Mouse (Mus musculus) heart, embryonic 15.5 days (tissue): ENCODE results near the gene Ptov1. TPM values are rescaled to one million over a fixed set of nuclear protein-coding genes. Genes with fewer than 3 reads are reported as not detected.
A peak's percentile ranks its signal among the peaks of the same experiment; 100 is the strongest.

Source experiments
- ATAC-seq: fragments of 200-750 bp; cut with Nextera tagmentation; replicated peaks from 2 replicates; pipeline ENCODE4 v1.8.0; 2017; ENCODE audit warnings: low read depth, moderate TSS enrichment; ENCODE audit not compliant: insufficient number of reproducible peaks, insufficient read depth, low FRiP score
- H3K27ac ChIP-seq: fragments of 300-500 bp; sonication (generic); 2 replicates; pipeline ENCODE4 v1.5.1; 2015; ENCODE audit warnings: mild to moderate bottlenecking, inconsistent platforms
- H3K27me3 ChIP-seq: fragments of 300-500 bp; sonication (generic); 2 replicates; pipeline ENCODE4 v1.6.1; 2015; ENCODE audit warnings: inconsistent platforms
- H3K36me3 ChIP-seq: fragments of 300-500 bp; sonication (generic); 2 replicates; pipeline ENCODE4 v1.6.1; 2015; ENCODE audit warnings: mild to moderate bottlenecking, inconsistent platforms
- H3K4me1 ChIP-seq: fragments of 300-500 bp; sonication (generic); replicated peaks from 2 replicates; pipeline ENCODE4 v1.6.1; 2015; ENCODE audit warnings: inconsistent platforms
- H3K4me2 ChIP-seq: fragments of 300-500 bp; sonication (generic); 2 replicates; pipeline ENCODE4 v1.6.1; 2015; ENCODE audit warnings: inconsistent platforms, mild to moderate bottlenecking, moderate library complexity
- H3K4me3 ChIP-seq: fragments of 300-500 bp; sonication (generic); 2 replicates; pipeline ENCODE4 v1.5.1; 2015; ENCODE audit warnings: mild to moderate bottlenecking, inconsistent platforms
- H3K9ac ChIP-seq: fragments of 300-500 bp; sonication (generic); 2 replicates; pipeline ENCODE4 v1.6.1; 2015; ENCODE audit warnings: mild to moderate bottlenecking, inconsistent platforms
- H3K9me3 ChIP-seq: fragments of 300-500 bp; sonication (generic); replicated peaks from 2 replicates; pipeline ENCODE4 v1.6.1; 2016; ENCODE audit warnings: inconsistent platforms
- WGBS: fragments of 180-500 bp; shearing (Covaris S2); methylation state at CpG from one replicate; pipeline ENCODE4 v1.1.7; 2015; ENCODE audit warnings: mixed read lengths; 5-methylcytosine and 5-hydroxymethylcytosine counted together
- polyA plus RNA-seq: library from polyadenylated mRNA; unstranded; fragments of >200 nt; fragmentation: Nextera tagmentation; extraction: Ambion mirVana; gene quantifications from 2 replicates; pipeline ENCODE4 v1.2.1, GENCODE M21; 2015

Gene Ptov1
- polyA plus RNA-seq, 1 experiment from 2014 or later, result 206 TPM

DNA sequence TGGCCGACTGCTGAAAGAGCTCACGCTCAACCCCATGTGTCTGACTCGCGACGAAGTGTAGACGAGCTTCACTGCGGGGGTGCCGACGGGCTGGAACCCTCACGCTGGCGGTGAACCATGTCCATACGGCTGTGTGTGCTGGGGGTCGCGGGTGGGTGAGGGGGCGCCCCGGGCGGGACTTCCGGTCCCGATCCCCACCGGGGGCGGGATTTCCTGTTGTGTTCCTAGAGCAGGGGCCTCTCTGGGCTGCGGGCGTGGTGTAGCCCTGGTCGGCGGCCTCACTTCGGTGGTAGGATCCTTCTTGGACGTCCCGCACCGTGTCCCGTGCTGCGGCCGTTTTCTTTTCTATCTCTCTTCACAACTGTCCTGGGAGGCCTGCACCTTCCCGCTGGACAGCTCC, 19.4 kb downstream of the Ptov1 start:
- Histone ChIP-seq H3K4me3 (peak overlapping the region; percentile 87), H3K4me2 (peak overlapping the region; percentile 76), H3K9ac (peak overlapping the region; percentile 78), H3K4me1 (peaks cover 50% of the 10 kb centered on the region), H3K27me3 (no peaks in the 10 kb centered on the region), H3K36me3 (peaks cover 25% of the 10 kb centered on the region), H3K27ac (peak overlapping the region; percentile 97), H3K9me3 (no peaks in the 10 kb centered on the region)
- ATAC-seq, result peak; percentile 36
- WGBS, result under 1% methylated on average over 33 of the region's 33 CpGs

DNA sequence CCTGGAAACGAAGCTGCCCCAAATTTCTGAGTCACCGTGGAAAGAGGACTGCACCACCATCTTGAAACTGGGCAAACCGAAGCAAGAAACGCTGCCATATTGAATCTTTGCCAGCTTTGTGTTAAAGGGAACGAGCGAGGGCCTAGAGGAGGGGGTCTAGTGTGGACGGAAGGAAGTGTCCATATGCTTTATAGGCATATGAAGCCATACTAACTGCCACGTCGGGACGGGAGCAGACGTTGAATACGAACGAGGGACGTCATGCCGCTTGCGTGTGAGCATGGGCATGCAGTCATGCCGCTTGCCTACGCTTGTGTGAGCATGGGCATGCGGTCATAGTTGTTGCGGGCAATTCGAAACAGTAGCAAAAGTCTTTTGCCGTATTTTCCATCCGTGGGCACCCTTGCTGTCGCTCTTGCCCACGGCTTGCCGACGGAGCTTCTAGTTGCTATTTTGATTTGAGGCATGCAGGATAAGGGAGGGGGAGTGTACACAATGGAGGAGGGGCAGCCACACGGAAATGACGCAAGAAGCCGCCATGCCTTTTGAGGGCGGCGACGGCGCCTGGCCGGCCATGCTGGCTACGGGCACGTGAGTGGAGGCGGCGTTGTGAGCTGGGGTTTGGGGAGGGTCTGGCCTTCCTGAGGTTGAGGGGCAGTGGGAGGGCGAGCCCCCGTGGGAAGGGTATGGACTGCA, 20.0 kb downstream of the Ptov1 start:
- H3K4me1 ChIP-seq, result peaks cover 46% of the 10 kb centered on the region
- peak; percentile 72 for ATAC-seq
- H3K9ac ChIP-seq, result peak overlapping the region; percentile 78
- peaks cover 30% of the 10 kb centered on the region for H3K36me3 ChIP-seq
- under 1% methylated on average over 41 of the region's 41 CpGs for WGBS
- H3K9me3 ChIP-seq, result no peaks in the 10 kb centered on the region
- H3K4me3 ChIP-seq, result peak overlapping the region; percentile 87
- no peaks in the 10 kb centered on the region for H3K27me3 ChIP-seq
- peak overlapping the region; percentile 97 for H3K27ac ChIP-seq
- H3K4me2 ChIP-seq, result peak overlapping the region; percentile 76

DNA sequence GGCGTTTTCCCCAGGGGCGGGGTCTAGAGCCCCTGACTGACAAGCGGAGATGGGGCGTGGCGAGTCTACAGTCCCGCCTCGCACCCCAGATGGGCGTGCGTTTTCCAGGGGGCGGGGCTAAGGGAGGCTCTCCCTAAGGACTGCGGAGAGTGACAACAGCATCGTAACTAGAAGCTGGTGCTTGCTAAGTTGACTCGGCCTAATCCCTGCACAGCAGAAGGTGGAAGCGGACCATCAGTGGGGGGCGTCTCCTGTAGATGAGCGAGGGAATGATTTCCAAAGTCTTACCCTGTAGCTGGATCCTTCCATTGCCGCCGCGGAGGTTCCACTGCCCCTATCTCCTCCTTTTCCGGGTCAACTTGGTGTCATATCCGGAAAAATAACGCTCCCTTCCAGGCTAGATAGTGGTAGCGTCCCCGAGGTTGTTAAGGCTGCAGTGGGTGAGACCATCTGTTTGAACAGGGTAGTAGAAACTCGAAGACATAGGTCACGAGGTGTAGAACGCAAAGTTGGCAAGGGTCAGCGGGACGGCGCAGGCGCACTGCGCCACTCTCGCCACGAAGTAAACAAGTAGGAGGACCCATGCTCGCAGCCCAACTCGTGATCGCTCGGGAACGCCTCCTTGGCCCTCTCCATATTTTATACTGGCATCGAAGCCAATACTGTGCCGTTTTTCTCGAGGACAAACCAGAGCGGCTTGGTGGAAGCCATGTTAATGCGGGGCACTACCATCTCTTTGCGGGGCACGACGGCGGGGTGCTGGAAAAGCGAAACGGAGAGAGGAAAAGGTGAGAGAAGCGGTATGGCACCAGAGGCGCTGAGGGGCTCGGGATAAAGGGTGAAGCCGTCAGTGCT, 20.8 kb downstream of the Ptov1 start, which contains the start of the genes Akt1s1 and Tbc1d17:
TSS of gene Akt1s1 (plus strand) at position 431 of the 855 bp plus-strand sequence.
TSS of gene Tbc1d17 (minus strand) at position 519 of the 855 bp plus-strand sequence.
- peak within 1 kb of the TSS; percentile 78 for H3K9ac ChIP-seq
- no peaks in the 10 kb centered on the region for H3K9me3 ChIP-seq
- H3K4me3 ChIP-seq, result peak within 1 kb of the TSS; percentile 87
- H3K4me1 ChIP-seq, result peaks cover 41% of the 10 kb centered on the region
- ATAC-seq, result peak; percentile 81
- peak within 1 kb of the TSS; percentile 97 for H3K27ac ChIP-seq
- H3K4me2 ChIP-seq, result peak within 1 kb of the TSS; percentile 76
- no peaks in the 10 kb centered on the region for H3K27me3 ChIP-seq
- peaks cover 38% of the 10 kb centered on the region for H3K36me3 ChIP-seq
- under 1% methylated on average over 54 of the region's 54 CpGs for WGBS

DNA sequence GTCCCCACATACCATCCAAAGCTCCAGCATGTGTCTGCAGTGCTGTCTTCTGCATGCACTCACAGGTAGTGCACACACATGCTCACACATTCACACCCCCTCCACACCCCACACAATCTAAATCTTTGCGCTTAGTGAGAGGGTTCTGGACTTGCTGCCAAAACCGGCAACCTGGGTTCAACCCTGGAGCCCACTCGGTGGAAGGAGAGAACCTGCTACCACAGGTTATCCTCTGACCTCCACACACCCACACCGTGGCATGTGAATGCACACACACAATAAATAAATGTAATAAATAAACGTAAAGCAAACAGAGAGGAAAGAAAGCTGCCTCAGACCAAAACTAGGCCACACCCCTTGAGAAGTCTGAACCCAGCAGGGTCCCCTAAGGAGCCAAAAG, 21.8 kb downstream of the Ptov1 start:
- no peak for ATAC-seq
- H3K27me3 ChIP-seq, result no peaks in the 10 kb centered on the region
- peak overlapping the region; percentile 87 for H3K4me3 ChIP-seq
- H3K9me3 ChIP-seq, result no peaks in the 10 kb centered on the region
- H3K4me2 ChIP-seq, result peak overlapping the region; percentile 76
- peak overlapping the region; percentile 54 for H3K9ac ChIP-seq
- H3K4me1 ChIP-seq, result peaks cover 32% of the 10 kb centered on the region
- peaks cover 44% of the 10 kb centered on the region for H3K36me3 ChIP-seq
- 0 out of 2 replicates have a peak overlapping the region, but pooled peaks have one; percentile 97 for H3K27ac ChIP-seq
- WGBS, result 78% methylated on average over 5 of the region's 5 CpGs

DNA sequence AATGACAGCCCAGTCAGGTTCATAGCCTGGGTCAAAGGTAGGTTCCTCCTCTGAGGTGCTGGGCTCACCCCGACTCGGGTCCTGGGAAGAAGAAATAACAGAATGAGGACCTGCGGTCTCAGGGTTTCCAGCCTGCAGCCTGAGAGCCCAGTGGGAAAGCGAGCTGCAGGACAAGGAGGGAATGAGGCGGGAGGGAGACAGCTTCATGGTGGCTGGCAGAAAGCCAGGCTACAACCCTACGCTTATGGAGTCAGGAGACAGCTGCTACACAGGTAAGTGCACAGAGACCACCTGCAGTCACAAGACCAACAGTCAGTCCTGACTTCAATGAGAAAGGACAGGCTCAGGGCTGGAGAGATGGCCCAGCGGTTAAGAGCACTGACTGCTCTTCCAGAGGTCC, 22.8 kb downstream of the Ptov1 start:
- no peak overlapping the region for H3K9ac ChIP-seq
- no peak overlapping the region for H3K4me2 ChIP-seq
- H3K27ac ChIP-seq, result no peak overlapping the region
- H3K4me3 ChIP-seq, result no peak overlapping the region
- no peaks in the 10 kb centered on the region for H3K27me3 ChIP-seq
- 88% methylated on average over 7 of the region's 7 CpGs for WGBS
- ATAC-seq, result no peak
- H3K9me3 ChIP-seq, result no peaks in the 10 kb centered on the region
- H3K36me3 ChIP-seq, result peaks cover 51% of the 10 kb centered on the region
- peaks cover 27% of the 10 kb centered on the region for H3K4me1 ChIP-seq

DNA sequence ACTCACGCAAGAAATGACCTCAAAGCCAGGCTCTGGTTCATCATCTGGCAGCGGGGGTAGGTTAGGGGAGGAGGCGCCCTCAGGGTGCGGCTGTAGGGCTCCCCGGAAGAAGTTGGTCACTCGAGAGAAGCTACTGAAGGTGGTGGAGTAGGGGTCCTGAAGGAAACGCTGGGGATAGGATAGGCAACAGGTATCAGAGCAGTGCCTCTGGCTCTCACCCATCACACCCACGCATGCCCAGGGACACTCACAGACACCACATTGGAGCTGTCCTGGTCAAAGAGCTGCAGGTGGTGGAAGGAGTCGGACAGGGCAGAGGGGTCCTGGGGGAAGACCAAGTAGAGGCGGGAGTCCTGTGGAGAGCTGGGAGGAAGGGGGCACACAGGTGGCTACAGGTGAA, 24.6 kb downstream of the Ptov1 start:
- no peak for ATAC-seq
- no peak overlapping the region for H3K4me2 ChIP-seq
- peaks cover 17% of the 10 kb centered on the region for H3K4me1 ChIP-seq
- no peak overlapping the region for H3K9ac ChIP-seq
- no peak overlapping the region for H3K27ac ChIP-seq
- peaks cover 9% of the 10 kb centered on the region for H3K27me3 ChIP-seq
- H3K36me3 ChIP-seq, result peaks cover 51% of the 10 kb centered on the region
- H3K4me3 ChIP-seq, result no peak overlapping the region
- H3K9me3 ChIP-seq, result no peaks in the 10 kb centered on the region
- WGBS, result 92% methylated on average over 10 of the region's 10 CpGs

DNA sequence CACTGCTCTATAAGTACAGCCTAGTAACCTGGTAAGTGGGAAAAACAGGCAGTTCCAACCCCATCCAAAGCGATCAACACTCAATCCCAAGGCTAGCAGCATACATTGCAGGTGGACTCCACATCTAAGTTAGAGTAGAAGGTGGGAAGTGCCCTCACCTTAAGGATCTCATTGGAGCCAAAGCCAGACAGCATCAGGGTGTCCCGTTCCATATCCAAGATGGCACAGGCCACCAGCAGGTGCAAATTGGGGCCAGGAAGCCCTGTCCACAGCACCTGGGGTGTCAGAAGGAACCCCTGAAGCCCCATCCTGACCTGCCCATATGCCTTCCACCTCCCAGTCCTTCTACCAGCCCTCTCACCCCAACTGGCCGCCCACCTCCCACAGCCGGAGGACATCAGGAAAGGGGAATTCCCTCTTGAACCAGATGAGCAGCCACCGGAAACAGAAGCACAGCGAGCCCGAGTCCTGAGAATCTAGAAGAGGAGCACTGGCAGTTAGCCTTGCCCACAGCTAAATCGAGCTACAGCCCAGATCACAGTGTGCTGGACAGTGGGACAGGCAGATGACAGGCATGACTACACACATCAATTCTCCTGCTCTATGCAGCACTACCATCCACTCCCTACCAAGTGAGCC, 27.6 kb downstream of the Ptov1 start:
- H3K27me3 ChIP-seq, result peaks cover 17% of the 10 kb centered on the region
- no peak overlapping the region for H3K9ac ChIP-seq
- H3K4me2 ChIP-seq, result no peak overlapping the region
- H3K4me1 ChIP-seq, result peaks cover 15% of the 10 kb centered on the region
- no peaks in the 10 kb centered on the region for H3K9me3 ChIP-seq
- H3K36me3 ChIP-seq, result peaks cover 51% of the 10 kb centered on the region
- no peak overlapping the region for H3K27ac ChIP-seq
- ATAC-seq, result no peak
- no peak overlapping the region for H3K4me3 ChIP-seq
- WGBS, result 89% methylated on average over 8 of the region's 8 CpGs

DNA sequence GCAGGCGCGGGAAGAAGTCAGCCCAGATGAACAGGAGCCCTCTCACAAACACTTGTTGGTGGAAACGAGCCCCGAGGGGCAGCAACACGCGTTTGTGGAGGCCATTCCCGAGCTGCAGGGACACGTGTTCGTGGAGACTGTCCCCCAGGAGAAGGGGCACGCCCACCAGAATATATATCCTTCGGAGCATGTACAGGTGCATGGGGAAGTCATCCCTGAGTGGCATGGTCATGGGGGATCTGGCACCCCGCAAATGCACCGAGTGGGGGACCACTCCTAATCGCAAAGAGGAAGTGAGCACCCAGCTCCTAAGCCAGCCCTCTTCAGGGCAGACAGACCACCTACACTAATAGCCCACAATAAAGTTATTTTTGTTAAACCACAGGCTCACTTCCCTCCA, 29.2 kb downstream of the Ptov1 start:
- peak overlapping the region; percentile 34; the same call in 1 of the 2 replicates for H3K4me3 ChIP-seq
- ATAC-seq, result no peak
- H3K4me2 ChIP-seq, result peak overlapping the region; percentile 76
- WGBS, result 59% methylated on average over 14 of the region's 14 CpGs
- H3K36me3 ChIP-seq, result peaks cover 36% of the 10 kb centered on the region
- H3K27ac ChIP-seq, result no peak overlapping the region
- peaks cover 17% of the 10 kb centered on the region for H3K27me3 ChIP-seq
- H3K4me1 ChIP-seq, result peaks cover 17% of the 10 kb centered on the region
- H3K9ac ChIP-seq, result no peak overlapping the region
- no peaks in the 10 kb centered on the region for H3K9me3 ChIP-seq

DNA sequence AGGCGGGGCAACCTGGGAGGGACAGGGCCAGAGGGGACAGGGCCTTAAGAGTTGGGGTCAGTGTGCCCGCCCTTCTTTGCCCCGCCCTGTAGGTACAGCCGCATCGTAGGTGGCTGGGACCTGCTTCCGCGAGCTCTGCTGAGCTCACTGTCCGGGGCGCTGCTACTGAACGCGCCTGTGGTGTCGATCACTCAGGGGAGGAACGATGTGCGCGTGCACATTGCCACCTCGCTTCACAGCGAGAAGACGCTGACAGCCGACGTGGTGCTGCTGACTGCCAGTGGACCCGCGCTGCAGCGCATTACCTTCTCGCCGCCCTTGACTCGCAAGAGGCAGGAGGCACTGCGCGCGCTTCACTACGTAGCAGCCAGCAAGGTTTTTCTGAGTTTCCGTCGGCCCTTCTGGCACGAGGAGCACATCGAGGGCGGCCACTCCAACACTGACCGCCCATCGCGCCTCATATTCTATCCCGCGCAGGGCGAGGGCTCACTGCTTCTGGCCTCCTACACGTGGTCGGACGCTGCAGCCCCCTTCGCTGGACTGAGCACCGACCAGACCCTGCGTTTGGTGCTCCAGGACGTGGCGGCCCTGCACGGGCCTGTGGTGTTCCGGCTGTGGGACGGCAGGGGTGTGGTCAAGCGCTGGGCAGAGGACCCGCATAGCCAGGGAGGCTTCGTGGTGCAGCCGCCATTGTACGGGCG, 29.9 kb downstream of the Ptov1 start:
- 3% methylated on average over 58 of the region's 58 CpGs for WGBS
- Histone ChIP-seq H3K9me3 (no peaks in the 10 kb centered on the region), H3K4me1 (peaks cover 17% of the 10 kb centered on the region), H3K4me2 (peak overlapping the region; percentile 76), H3K27ac (no peak overlapping the region), H3K9ac (peak overlapping the region; percentile 46), H3K27me3 (peaks cover 17% of the 10 kb centered on the region), H3K4me3 (peak overlapping the region; percentile 34), H3K36me3 (peaks cover 28% of the 10 kb centered on the region)
- ATAC-seq, result peak; percentile 43

DNA sequence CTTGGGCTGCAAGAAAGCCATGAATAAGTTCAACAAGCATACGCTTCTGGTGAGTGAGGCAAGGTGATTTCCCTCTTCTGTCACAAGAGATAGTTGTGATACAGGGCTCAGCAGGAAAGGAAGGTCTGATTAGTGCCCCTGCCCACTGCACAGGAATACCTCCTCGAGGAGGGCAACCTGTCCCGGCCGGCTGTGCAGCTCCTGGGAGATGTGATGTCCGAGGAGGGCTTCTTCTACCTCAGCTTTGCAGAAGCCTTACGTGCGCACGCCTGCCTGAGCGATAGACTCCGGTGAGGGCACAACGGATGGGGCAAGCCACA, 30.5 kb downstream of the Ptov1 start:
- Histone ChIP-seq H3K9me3 (no peaks in the 10 kb centered on the region), H3K36me3 (peaks cover 23% of the 10 kb centered on the region), H3K27me3 (peaks cover 17% of the 10 kb centered on the region), H3K4me3 (peak overlapping the region; percentile 34), H3K4me2 (peak overlapping the region; percentile 76), H3K4me1 (peaks cover 17% of the 10 kb centered on the region), H3K9ac (peak overlapping the region; percentile 46; the same call in 1 of the 2 replicates), H3K27ac (no peak overlapping the region)
- ATAC-seq, result no peak
- WGBS, result 36% methylated on average over 11 of the region's 11 CpGs

DNA sequence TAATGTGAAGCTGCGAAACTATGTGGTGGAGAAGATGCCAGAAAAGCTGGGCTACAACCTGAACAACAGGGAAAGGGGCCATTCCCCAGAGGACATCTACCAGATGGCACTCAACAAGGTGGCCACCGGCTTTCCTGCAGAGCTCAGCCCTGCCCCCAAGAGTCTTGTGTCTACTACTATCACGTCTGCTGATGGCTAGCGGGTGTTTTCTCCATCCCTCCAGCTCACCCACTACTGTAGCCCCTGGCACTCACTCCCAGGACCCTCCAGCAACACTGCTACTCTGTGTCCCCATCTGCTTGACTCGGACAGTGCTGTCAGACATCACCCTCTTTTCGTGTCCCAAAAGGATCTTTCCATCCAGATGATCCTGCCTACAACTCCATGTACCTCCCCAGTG, 31.5 kb downstream of the Ptov1 start:
- H3K9me3 ChIP-seq, result no peaks in the 10 kb centered on the region

More for the DNA sequence above, 31.5 kb downstream of the Ptov1 start:
- peaks cover 12% of the 10 kb centered on the region for H3K36me3 ChIP-seq
- no peak overlapping the region for H3K9ac ChIP-seq
- no peak overlapping the region for H3K4me3 ChIP-seq
- H3K27ac ChIP-seq, result no peak overlapping the region
- ATAC-seq, result no peak
- no peak overlapping the region for H3K4me2 ChIP-seq
- 80% methylated on average over 6 of the region's 6 CpGs for WGBS
- H3K4me1 ChIP-seq, result peaks cover 18% of the 10 kb centered on the region
- H3K27me3 ChIP-seq, result peaks cover 17% of the 10 kb centered on the region
